Mouse (Mus musculus) fat pad, adult 2 months (tissue): ENCODE measurements around the gene D17Wsu92e.

Experiments
- DNase-seq: peaks from one replicate; pipeline ENCODE4 v3.0.0-alpha.2; 2011; ENCODE audit warnings: low read depth, low spot score; ENCODE audit errors: extremely low read depth

Gene D17Wsu92e

GRCm38 (mm10) chr17:27790976-27791375, 29.5 kb downstream of the D17Wsu92e start:
- DNase-seq: no peak

GRCm38 (mm10) chr17:27790015-27790414, 30.4 kb downstream of the D17Wsu92e start:
- DNase-seq: no peak

- DNase-seq: no peak
These were observed 31.8 kb downstream of the D17Wsu92e start for GRCm38 (mm10) chr17:27788456-27789172.

- no peak for DNase-seq
These were observed 36.9 kb downstream of the D17Wsu92e start for GRCm38 (mm10) chr17:27783567-27783966.

GRCm38 (mm10) chr17:27781059-27781687, 39.3 kb downstream of the D17Wsu92e start:
- DNase-seq: no peak

GRCm38 (mm10) chr17:27779755-27780154, 40.7 kb downstream of the D17Wsu92e start:
- DNase-seq: no peak

- DNase-seq: no peak
These were observed 41.6 kb downstream of the D17Wsu92e start for GRCm38 (mm10) chr17:27778671-27779355.

GRCm38 (mm10) chr17:27777823-27778222, 42.6 kb downstream of the D17Wsu92e start:
- no peak for DNase-seq

- DNase-seq: no peak
These were observed 46.2 kb downstream of the D17Wsu92e start for GRCm38 (mm10) chr17:27774198-27774597.

- DNase-seq: no peak
These were observed 48.8 kb downstream of the D17Wsu92e start for GRCm38 (mm10) chr17:27771616-27772015.

GRCm38 (mm10) chr17:27768817-27769542, 51.5 kb downstream of the D17Wsu92e start:
- DNase-seq: no peak

GRCm38 (mm10) chr17:27767543-27767942, 52.9 kb downstream of the D17Wsu92e start:
- no peak for DNase-seq

- DNase-seq: no peak
These were observed 53.3 kb downstream of the D17Wsu92e start for GRCm38 (mm10) chr17:27767120-27767519.

GRCm38 (mm10) chr17:27765066-27765465, 55.4 kb downstream of the D17Wsu92e start:
- DNase-seq: no peak

GRCm38 (mm10) chr17:27764453-27764852, 56.0 kb downstream of the D17Wsu92e start:
- no peak for DNase-seq

- DNase-seq: no peak
These were observed 57.6 kb downstream of the D17Wsu92e start for GRCm38 (mm10) chr17:27762884-27763283.

- no peak for DNase-seq
These were observed 58.7 kb downstream of the D17Wsu92e start for GRCm38 (mm10) chr17:27761639-27762336.

GRCm38 (mm10) chr17:27760169-27760568, 60.3 kb downstream of the D17Wsu92e start:
- no peak for DNase-seq

GRCm38 (mm10) chr17:27751314-27752202, 68.9 kb downstream of the D17Wsu92e start:
- no peak for DNase-seq
